Mouse (Mus musculus) adipocyte (in vitro differentiated cells): ENCODE data around the gene Tspan9.

Experiments
- DNase-seq: peaks from one replicate; pipeline ENCODE4 v3.0.0-alpha.2; 2016; ENCODE audit warnings: low spot score

Gene Tspan9

DNA sequence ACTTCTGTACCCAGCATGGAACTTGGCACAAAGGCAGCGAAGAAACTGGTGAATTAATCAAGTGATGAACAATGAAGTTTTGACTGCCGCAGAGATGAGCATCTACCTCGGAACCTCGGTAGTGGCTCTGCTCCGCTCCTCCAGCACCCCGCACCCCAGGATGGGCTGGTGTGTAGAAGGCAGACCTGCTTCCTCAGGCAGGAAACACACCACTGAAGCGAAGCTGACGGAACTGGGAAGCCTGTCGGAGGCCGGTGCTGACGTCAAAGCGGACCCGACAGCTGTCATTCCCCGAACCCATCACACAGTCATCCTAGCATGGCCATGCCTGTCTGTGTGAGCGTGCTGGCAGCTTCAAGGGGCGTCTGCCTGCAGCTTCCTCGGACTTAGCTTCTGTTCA, 131.6 kb downstream of the Tspan9 start:
- DNase-seq, result no peak

DNA sequence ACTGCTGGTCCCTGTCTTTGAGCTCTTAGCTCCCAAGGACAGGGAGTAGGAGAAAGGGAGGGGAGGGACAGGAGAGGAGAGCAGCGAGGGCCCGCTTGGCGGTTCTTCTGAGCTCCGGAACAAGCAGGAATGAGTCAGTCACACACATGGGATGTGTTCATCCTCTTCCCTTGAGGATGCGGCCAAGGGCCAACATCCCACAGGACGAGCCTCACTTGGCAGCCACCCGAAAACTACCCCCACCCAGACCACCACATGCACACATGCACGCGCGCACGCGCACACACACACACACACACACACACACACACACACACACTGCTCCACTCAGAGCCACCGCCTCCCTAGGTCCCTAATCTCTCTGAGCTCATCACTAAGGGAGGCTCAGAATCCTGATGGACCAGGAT, 132.3 kb downstream of the Tspan9 start:
- no peak for DNase-seq

DNA sequence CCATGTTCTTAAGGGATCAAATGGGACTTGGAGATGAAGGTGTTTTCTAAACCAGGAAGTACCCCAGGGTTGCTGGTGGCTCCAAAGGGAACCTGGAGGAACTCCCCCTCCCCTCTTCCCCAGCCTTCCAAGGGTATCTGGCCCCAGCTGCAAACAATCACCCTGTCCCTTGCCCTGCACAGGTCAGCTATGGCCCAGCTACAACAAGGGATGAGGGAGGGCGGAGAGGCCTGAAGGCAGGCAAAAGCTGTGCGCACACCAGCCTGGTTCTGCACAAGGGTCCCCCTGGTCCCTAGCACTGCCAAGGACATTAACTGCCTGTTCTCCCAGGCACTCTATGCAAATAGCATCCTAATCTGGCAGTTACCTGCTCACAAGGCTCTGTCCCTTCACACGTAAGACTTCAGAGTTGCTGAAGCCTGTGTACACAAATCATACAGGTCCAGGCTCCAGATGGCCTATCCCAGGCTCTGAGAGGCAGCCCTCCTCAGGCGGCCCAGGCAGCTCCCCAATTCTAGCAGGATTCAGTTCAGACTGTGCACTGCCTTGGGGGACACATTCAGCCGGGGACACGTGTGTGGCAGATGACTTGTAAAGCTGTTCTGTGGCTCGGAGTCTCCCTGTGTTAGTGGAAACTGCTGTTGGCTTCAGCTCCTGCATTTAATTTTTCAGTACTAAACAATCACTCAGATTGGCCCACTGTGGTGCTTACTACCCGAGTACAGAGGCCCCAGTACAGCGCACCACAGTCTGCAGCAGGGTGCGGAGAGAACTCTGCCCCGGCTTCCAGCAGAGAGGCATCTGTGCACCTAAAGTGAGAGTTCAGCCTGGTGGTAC, 133.0 kb downstream of the Tspan9 start:
- DNase-seq, result no peak

DNA sequence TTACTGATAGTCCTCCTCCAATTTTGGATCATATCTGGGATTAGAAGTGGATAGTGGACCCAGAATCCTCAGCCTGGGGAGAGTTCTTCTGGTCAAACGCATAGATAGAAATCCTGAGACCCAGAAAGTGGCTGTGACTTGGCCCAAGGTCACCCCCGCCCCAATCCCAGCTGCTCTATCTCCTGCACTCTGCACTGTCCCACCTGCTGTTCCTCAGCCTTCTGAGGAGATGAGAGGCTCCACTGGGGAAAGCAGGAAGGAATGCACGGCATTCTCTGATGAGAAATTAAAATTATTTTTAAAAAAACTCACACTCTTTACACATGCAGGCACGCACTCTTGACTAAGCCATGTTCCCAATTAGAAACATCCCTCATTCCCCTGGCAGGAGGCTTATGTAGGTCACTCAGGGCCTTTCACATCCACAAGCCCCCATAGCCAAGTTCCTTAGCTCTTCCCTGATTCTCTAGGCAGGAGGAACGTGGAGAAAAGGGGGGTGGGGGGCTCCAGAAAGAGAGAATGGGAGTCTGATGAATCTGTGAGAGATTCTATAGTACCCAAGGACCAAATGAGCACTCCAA, 135.3 kb downstream of the Tspan9 start:
- no peak for DNase-seq

DNA sequence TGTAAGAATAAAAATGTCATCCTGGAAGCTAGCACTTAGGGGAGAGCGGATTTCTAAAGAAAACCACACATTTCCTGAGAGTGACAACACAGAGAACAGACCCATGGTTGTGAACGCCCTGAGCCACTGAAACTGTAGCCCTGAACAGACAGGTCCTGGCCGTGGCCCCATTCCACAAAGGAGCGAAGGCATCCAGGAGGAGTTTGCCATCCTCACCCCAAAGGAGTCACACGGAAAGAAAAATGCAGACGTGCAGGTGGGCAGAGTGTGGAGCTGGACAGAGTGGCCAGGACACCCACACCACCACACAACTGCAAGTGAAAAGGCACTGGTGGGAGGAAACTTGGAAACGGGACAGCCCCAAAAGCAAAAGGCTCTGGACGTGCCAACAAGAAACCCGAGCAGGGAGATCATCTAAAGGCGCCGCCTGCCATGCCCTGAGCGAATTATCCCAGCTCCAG, 136.1 kb downstream of the Tspan9 start:
- peak; percentile 22 for DNase-seq

DNA sequence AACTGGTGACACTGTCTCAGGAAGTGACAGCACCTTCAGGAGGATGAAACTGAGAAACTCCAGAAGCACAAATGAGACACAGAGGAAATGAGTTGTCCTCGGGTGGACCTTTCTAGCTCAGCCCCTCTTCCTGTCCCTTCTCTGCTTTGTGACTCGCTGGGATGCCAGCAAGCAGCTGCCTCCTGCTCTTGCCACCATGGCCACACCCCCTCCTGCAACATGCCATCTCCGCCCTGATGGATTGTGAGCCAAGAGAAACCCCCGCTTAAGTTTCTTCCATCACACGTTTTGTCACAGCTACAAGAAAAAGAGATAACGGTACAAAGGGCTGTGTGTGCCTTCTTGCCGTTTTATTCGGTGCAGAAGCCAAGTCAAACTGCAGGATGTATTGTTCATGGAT, 137.2 kb downstream of the Tspan9 start:
- no peak for DNase-seq

DNA sequence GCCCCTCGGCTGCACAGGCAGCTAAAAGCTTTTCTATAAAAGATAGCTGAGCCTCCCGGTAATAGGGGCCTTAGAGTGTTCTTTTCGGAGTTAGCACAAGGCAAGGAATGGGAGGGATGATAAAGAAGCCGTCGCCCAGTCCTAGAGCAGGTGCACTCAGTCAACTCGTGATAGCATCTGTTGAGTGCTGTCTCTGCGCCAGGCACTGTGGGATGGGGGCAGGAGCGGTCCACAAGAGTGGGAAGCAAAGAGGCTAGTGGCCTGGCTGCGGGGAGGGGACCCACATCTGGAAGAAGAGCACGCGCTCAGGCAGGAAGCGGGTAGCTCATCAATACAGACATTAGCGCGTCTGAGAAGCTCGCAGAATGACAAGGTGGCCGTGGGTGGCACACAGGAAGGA, 138.8 kb downstream of the Tspan9 start:
- DNase-seq, result no peak

DNA sequence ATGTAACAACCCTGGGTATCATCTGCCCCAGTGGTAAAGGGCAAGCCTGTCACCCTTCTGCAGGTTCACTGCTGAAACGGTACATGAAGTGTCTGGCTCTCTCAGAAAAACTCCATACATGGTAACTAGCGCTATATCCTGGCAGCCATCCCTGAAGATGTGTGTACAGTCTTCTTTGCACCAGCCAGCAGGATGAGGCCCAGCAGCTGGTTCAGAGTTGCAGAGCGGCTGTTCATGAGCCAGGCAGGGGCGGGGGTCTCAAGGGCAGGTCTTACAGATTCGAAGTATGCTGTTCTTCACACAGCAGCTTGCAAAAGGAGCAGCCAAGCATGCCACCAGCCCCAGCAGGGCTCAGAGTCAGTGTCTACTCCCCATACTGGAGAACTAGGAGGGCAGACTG, 139.9 kb downstream of the Tspan9 start:
- peak; percentile 9 for DNase-seq

DNA sequence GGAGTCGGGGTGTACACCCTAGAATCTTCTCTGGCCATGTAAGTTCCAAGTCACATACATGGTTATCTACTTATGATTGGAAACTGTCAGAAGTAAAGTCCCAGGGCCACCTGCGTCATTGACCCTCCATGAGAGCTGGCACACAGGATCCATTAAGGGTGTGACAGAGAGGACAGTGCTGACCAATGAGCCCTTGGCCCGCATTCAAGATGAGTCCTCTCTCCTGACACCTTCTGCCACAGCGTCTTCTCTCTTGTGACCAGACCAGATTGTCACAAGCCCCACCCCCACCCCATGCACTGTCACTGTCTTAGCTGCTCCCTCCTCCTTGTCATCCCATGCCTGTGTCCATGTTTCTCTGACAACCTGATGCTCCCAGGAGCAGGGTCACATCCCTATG, 140.7 kb downstream of the Tspan9 start:
- no peak for DNase-seq

DNA sequence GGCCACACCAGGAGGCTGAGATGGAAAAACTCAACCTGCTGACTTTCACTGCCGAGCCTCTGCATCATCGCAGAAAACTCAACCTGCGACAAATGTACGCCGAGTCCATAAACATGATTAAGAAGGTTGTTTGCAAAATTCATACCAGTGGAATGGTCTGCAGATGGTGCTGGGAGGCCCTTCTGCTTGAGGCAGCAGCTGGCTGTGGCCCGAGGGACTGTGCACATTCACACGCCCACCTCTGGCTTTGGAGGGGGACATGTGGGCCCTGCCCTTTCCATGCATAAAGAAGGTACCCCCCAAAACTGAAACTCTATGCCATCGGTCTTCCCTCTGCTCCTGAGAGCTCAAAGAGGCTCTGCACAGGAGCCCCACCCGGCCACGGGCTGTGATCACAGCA, 141.3 kb downstream of the Tspan9 start:
- no peak for DNase-seq

DNA sequence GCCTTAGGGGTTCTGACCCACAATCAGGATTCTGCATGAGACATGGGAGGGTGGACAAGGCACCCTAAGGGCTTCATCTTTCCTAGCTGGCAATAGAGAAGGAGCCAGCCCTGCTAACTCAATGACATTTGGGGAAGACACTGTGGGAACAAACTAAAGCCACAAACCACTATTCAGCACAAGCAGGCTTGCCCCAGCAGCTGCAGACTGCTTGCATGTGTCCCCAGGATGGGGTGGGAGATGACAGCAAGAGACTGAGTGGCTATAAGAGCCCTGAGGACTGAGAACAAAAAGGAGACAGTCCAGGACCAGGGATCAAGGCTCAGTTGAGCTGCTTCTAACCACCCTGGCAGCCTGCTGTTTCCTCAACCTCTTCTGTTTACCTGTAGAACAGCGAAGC, 141.8 kb downstream of the Tspan9 start:
- DNase-seq, result no peak

DNA sequence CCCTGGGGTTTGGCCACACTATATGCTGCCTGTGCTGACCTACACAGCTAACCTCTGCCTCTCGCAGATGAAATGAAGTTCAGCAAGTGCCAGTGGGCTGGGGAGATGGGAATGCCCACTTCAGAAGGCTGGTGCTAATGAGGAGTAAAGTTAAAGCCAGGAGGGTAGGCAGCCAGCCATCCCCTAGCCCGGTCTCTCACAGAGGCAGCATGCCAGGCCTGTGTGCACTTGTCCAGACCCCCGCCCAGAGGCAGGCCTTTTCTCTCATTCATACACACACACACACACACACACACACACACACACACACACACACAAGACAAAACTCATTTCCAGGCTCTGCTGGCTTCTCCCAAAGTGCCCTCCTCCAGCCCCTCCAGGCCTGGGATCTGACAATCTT, 142.6 kb downstream of the Tspan9 start:
- DNase-seq, result no peak

DNA sequence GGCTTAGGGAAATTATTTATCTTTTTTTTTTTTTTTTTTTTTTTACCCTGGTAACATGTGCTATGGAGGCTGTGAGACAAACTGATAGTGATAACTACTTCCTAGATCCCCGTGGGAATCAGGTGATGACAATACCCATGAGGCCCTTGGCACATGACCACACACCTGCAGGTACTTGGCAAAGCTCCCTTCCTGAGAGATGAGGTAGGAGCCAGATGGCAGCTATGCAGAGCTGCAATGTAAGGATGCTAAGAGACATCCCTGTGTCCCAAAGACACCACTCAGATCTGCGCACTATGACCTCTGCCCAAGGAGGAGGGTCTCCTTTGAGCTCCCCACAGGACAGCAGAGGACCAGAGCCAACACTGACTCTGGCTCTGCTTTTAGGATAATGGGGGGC, 144.3 kb downstream of the Tspan9 start:
- DNase-seq, result no peak

DNA sequence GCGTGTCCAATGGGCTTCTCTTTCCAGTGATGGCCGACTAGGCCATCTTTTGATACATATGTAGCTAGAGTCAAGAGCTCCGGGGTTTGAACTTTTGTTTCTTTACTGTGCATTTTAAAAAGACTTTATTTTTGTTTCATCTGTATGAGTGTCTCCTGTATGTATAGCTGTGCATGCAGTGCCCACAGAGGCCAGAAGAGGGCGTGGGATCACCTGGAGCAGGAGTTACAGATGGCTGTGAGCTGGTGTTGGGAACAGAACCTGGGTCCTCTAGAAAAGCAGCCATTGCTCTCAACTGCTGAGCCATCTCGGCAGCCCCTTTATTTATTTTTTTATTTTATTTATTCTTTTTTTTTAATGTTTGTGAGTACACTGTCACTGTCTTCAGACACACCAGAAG, 146.5 kb downstream of the Tspan9 start:
- DNase-seq, result no peak

DNA sequence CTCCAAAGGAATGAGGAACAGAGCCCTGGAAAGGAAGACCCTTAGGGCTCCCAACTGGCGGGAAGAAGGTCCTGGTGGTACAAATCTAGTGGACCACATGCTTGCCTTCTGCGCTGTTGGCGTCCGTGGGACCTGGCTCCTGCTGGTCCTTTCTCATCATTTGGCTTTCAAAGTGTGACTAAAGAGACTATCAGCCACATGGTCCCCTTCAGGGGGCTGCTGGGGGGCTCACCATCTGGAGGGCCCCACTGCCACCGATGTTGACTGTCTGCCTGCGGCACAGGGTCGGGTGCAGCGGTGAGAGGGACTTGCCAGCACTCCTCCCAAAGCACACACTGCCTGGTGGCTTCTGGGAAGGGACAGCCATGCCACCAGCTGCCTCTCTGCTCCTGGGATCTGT, 150.4 kb downstream of the Tspan9 start:
- DNase-seq, result no peak

DNA sequence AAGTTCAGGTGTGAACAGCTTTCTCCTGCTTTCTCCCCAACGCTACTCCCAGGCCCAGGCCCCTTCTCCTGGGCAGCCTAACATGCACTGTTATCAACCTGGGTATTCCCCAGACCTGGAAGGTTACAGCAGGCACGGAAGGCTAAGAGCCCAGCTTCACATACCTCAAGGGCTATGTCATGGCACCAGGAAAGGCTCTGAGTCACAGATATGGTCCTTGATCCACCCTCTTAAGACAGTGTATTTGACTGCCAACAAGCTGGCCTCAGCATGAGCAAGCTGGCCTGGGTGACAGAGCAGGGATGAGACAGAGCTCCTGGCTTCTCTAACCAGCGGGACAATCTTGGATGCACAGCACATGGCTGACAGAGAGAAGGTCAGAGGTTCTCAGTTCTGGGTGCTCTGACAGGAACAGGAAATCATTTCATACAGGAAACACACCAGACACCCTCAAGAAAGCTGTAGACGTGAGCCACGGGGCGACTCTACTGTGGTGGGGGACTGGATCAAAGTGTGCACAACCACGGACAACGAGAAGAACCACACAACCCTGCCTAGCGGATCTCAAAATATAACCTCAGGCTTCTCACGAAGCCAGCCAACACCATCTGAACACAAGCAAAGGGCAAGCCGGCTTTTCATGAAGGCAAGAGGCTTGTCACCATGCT, 151.8 kb downstream of the Tspan9 start:
- DNase-seq, result peak; percentile 39

DNA sequence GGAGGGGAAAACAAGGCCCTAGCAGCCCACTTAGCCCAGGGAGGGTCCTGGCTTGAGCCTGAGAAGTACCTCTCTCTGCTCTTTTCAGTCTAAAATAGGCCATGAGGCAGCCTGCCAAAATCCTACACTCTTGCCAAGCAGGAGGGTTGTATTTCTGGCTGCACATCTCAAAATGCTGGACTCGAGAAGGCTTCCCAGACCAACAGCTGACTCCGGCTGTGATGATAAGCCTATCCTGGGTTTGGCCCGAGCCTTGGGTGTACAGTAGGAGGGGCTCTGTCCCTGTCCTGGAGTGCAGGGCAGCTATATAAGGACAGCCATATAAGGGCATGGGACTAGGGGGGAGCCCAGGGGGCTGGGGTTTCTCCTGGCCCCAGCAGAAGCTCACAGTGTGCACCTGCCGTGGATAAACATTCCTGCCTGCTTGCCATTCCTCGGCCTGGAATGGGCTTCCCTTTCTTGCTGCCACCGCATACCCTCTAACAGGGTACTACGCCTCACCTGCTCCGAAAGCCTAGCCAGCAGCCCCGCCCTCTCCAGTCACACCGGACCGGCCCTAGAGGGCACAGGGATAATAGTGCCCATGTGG, 153.7 kb downstream of the Tspan9 start:
- peak; percentile 93 for DNase-seq

DNA sequence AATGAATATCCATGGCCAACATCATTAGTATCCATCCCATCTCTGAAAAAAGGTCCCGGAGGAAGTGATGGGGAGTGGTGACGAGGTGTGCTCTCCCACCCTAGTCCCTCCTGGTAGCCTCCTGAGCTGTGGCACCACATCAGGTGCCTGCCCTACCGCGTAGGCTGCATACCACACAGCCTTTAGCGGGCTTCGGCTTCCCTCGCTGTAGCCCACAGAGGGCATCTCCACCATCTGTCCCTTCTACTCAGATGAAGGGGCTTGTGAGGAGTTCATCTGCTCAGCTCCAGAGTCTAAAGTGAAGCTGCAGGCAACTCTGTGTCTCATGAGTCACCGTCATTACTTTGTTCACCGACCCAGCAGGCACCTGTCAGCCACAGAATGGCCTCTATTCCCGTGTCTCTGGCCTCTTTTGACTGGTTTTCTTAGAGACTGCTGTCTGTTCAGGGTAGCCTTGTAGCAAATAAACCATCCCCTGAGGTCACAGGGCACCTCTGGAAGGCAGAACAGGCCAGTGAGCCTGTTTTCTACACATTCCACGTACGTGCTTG, 154.4 kb downstream of the Tspan9 start:
- no peak for DNase-seq

DNA sequence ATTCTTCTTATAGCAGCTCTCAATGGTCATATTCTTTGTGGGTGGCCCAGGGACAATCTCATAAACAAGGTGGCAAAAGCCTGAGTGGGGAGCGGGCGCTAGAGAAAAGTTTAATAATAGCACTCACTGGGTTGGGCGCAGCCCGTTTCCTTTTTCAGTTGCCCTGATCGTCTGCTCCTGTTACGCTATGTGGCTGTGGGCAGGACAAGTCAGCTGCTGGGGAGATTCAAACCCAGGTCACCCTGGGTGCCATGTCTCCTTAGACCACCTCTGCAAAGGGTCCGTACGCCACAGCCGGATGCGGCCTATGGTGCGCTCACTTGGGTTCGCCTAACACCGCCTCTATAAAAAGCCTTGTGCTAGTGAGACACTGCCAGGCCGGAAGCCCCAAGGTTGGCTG, 156.0 kb downstream of the Tspan9 start:
- no peak for DNase-seq

DNA sequence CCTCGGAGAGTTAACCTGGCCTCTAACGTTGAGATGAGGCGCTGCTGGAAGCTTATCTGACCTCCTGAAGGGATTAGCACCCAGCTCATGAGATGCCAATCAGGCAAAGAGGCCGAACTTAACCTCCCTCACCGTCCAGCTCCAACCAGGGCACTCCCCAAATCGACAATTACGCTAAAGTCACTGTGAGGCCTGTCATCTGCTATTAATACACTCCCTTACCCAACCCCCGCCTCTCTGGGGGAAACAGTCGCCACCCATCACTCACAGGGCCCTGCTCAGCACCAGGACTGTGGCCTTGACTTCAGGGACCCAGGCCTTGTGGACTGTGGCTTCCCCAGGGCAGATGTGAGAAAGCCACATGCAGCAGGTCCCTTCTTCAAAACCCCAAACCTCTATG, 157.0 kb downstream of the Tspan9 start:
- DNase-seq, result peak; percentile 9

DNA sequence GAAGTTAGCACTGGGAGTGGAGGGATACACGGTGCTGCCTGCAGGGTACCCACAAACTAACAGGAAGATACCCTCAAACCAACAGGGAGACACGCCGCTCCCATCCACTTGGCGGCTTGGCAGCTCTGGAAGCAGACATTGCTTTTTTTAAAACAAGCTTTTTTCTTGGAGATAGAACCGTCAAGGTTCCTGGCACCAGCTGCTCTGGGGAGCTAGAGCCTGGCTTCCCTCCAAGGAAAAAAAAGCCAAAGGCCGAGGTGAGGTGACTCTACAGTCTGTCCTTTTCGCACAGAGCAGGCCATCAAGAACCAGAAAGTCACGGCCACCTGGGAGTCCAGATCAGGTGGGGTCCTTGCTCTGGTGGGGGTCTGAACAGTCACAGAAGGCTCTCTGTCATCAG, 162.2 kb downstream of the Tspan9 start:
- peak; percentile 54 for DNase-seq

DNA sequence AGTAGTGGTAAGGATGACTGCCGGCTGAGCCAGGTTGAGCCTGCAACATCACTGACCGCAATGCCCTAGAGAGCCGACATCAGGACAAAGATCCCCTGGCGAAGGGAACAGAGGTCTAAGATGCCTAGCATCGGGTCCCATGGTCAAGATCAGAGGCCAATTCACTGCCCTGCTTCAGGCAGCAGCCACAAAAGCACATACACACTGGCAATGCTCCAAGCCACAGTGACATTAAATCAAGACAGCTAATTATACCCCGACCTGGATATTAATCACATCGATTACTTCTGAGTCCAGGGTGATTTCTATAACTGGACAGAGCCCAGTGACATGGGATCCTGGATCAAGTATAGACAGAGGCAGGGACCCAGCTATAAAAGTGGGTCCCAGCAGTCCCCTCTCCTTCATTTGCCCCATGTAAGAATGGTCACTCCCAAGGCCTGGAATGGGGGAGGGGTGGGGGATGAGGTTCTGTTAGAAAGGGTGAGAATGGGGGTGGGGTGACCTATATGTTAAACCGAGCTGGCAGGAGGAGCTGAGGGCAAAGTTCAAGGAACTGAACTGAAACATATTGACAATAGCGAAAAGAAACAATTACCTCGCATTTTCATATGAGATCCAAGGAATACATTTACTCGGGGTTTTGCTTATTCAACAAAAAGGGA, 162.9 kb downstream of the Tspan9 start:
- DNase-seq, result no peak
